Mouse (Mus musculus) effector memory CD4-positive, alpha-beta T cell, adult 7 months (primary cell): ENCODE measurements around the gene Map6. TPM values are rescaled to one million over a fixed set of nuclear protein-coding genes. Genes with fewer than 3 reads are reported as not detected.

Experiments used
- polyA plus RNA-seq: library from polyadenylated mRNA; unstranded; fragments of 100-300 nt; shearing (Covaris generic); gene quantifications from one replicate; pipeline ENCODE4 v1.2.1, GENCODE M21; 2017

The Map6 gene
- 2.1 TPM for polyA plus RNA-seq

GRCm38 (mm10) chr7:99267251-99267896 lies at the start of gene Map6:
Map6 (plus strand) TSS chr7:99267447.

GRCm38 (mm10) chr7:99238417-99238816 lies 28.8 kb upstream of the Map6 start, which contains the start of gene Mogat2:
Mogat2 (minus strand) TSS chr7:99238619.

GRCm38 (mm10) chr7:99352526-99353400 lies 85.5 kb downstream of the Map6 start, which contains the start of gene Serpinh1:
Serpinh1 (minus strand) TSS chr7:99353239.

GRCm38 (mm10) chr7:99381214-99382087 lies 114.2 kb downstream of the Map6 start, which contains the start of gene Gdpd5:
Gdpd5 (plus strand) TSS chr7:99381414.

Other genes with a start within 250 kb of the Map6 start
- 67.7 TPM for gene Uvrag, start 126.3 kb upstream of the Map6 start, polyA plus RNA-seq
- gene Dgat2, start 84.7 kb upstream of the Map6 start, polyA plus RNA-seq = 2.0 TPM
- gene Mogat2, start 28.8 kb upstream of the Map6 start, polyA plus RNA-seq = not detected
- gene Serpinh1, start 85.8 kb downstream of the Map6 start, polyA plus RNA-seq = not detected
- gene Gdpd5, start 114.0 kb downstream of the Map6 start, polyA plus RNA-seq = 13.9 TPM
- gene Klhl35, start 198.6 kb downstream of the Map6 start, polyA plus RNA-seq = 1.5 TPM
- 1,324 TPM for gene Rps3, start 216.3 kb downstream of the Map6 start, polyA plus RNA-seq